Mouse (Mus musculus) neural tube, embryonic 14.5 days (tissue): Measurements from ENCODE around the gene Rrbp1. TPM values are rescaled to one million over a fixed set of nuclear protein-coding genes. Genes with fewer than 3 reads are reported as not detected.
A peak's percentile ranks its signal among the peaks of the same experiment; 100 is the strongest.

Experiments used
- ATAC-seq: fragments of 200-750 bp; cut with Nextera tagmentation; 2 replicates; pipeline ENCODE4 v1.8.0; 2017; ENCODE audit warnings: low read depth, mild to moderate bottlenecking, moderate TSS enrichment, moderate library complexity
- H3K27ac ChIP-seq: fragments of 300-500 bp; sonication (generic); 2 replicates; pipeline ENCODE4 v1.5.1; 2014; ENCODE audit warnings: low read depth, mild to moderate bottlenecking, control low read depth, low read length, moderate library complexity, mixed read lengths
- H3K27me3 ChIP-seq: fragments of 300-500 bp; sonication (generic); 2 replicates; pipeline ENCODE4 v1.6.1; 2014; ENCODE audit warnings: low read length; ENCODE audit not compliant: control insufficient read depth, insufficient read depth
- H3K36me3 ChIP-seq: fragments of 300-500 bp; sonication (generic); 2 replicates; pipeline ENCODE4 v1.6.1; 2014; ENCODE audit warnings: low read length, mixed read lengths; ENCODE audit not compliant: control insufficient read depth, insufficient read depth
- H3K4me1 ChIP-seq: fragments of 300-500 bp; sonication (generic); 2 replicates; pipeline ENCODE4 v1.6.1; 2014; ENCODE audit warnings: low read length; ENCODE audit not compliant: control insufficient read depth, insufficient read depth
- H3K4me2 ChIP-seq: fragments of 300-500 bp; sonication (generic); 2 replicates; pipeline ENCODE4 v1.6.1; 2014; ENCODE audit warnings: mild to moderate bottlenecking, low read depth, low read length, control low read depth
- H3K4me3 ChIP-seq: fragments of 300-500 bp; sonication (generic); 2 replicates; pipeline ENCODE4 v1.5.1; 2014; ENCODE audit warnings: low read depth, low read length, control low read depth, mixed read lengths
- H3K9ac ChIP-seq: fragments of 300-500 bp; sonication (generic); replicated peaks from 2 replicates; pipeline ENCODE4 v1.6.1; 2014; ENCODE audit warnings: low read depth, mild to moderate bottlenecking, control low read depth, low read length, mixed read lengths
- H3K9me3 ChIP-seq: fragments of 300-500 bp; sonication (generic); 2 replicates; pipeline ENCODE4 v1.6.1; 2016; ENCODE audit warnings: low read length; ENCODE audit not compliant: control insufficient read depth
- WGBS: fragments of 180-500 bp; shearing (Covaris S2); extraction: QIAGEN DNeasy Blood & Tissue Kit; methylation state at CpG from one replicate; pipeline ENCODE4 v1.1.7; 2014; 5-methylcytosine and 5-hydroxymethylcytosine counted together
- polyA plus RNA-seq: library from polyadenylated mRNA; unstranded; fragments of >200 nt; fragmentation: Nextera tagmentation; extraction: Ambion mirVana; gene quantifications from 2 replicates; pipeline ENCODE4 v1.2.1, GENCODE M21; 2014

Rrbp1 gene
- polyA plus RNA-seq, 1 experiment from 2014 or later: 32.7 TPM

GRCm38 (mm10) chr2:143991964-143992672, 18.9 kb downstream of the Rrbp1 start:
- WGBS: 91% methylated on average over 7 of the region's 7 CpGs
- Histone ChIP-seq H3K9ac (no peak overlapping the region), H3K4me1 (no peaks in the 10 kb centered on the region), H3K36me3 (no peaks in the 10 kb centered on the region), H3K27me3 (no peaks in the 10 kb centered on the region), H3K9me3 (no peaks in the 10 kb centered on the region), H3K4me2 (no peak overlapping the region), H3K4me3 (no peak overlapping the region), H3K27ac (no peak overlapping the region)
- no peak for ATAC-seq

DNA sequence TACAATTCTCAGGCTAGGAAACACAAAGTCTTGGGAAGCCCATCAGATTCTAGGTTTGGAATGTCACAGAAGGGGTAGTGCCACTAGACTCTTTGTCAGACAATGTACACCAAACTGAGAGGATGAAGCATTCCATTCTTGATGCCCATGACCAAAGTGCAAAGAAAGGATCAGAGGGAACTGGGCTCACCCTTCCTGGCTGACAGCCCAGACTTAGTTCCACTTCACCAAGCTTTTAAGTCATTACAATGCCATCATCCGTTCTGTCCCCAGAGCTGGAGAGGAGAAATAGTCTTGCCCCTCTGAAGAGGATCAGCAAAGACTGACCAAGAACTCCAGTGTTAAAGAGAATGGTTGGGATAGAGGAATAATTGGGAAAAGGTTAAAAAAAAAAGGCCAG, 20.1 kb downstream of the Rrbp1 start:
- Histone ChIP-seq H3K9ac (no peak overlapping the region), H3K4me2 (no peak overlapping the region), H3K4me1 (no peaks in the 10 kb centered on the region), H3K36me3 (no peaks in the 10 kb centered on the region), H3K9me3 (no peaks in the 10 kb centered on the region), H3K27ac (no peak overlapping the region), H3K4me3 (no peak overlapping the region), H3K27me3 (no peaks in the 10 kb centered on the region)
- ATAC-seq: no peak
- WGBS: 12% methylated on average over 1 of the region's 1 CpGs

DNA sequence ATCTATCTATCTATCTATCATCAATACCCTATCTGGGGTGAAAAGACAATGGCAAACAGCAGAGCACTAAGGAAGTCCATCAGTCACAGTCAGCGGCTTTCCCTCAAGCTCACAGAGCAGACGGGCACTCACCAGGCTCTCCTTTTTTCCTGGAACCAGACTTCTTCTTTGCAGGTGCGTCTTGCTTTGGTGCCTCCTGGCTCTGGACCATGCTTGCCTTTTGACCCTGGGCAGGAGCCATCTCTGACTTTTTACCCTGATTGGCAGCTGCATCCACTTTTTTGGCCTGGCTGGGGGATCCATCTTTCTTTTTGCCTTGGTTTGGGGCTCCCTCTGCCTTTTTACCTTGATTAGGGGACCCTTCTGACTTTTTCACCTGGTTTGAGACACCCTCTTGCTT, 23.0 kb downstream of the Rrbp1 start:
- Histone ChIP-seq H3K4me3 (no peak overlapping the region), H3K27ac (no peak overlapping the region), H3K9me3 (no peaks in the 10 kb centered on the region), H3K9ac (no peak overlapping the region), H3K4me2 (no peak overlapping the region), H3K36me3 (no peaks in the 10 kb centered on the region), H3K27me3 (no peaks in the 10 kb centered on the region), H3K4me1 (no peaks in the 10 kb centered on the region)
- no peak for ATAC-seq
- 97% methylated on average over 3 of the region's 3 CpGs for WGBS

DNA sequence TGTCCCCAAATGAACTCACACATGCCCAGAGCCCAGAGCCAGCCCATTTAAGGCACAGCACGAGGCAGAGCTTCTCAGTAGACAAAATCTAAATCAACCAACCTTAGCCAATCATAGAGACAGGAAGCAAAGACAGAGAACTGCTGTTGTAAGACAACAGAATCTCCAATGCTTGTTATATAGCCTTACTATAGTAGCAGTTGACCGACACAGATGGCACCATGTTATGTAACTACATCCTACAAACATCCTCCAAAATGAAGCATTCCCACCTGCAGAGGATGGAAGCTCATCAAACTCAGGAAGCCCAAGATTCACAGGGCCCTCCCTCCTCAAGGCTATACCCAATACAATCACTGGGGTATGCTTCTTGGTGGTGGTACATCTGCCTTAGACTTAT, 23.6 kb downstream of the Rrbp1 start:
- no peak overlapping the region for H3K27ac ChIP-seq
- WGBS: 86% methylated on average over 2 of the region's 2 CpGs
- no peak for ATAC-seq
- no peaks in the 10 kb centered on the region for H3K4me1 ChIP-seq
- no peaks in the 10 kb centered on the region for H3K9me3 ChIP-seq
- H3K4me2 ChIP-seq: no peak overlapping the region
- no peak overlapping the region for H3K9ac ChIP-seq
- H3K4me3 ChIP-seq: no peak overlapping the region
- H3K27me3 ChIP-seq: no peaks in the 10 kb centered on the region
- H3K36me3 ChIP-seq: no peaks in the 10 kb centered on the region

DNA sequence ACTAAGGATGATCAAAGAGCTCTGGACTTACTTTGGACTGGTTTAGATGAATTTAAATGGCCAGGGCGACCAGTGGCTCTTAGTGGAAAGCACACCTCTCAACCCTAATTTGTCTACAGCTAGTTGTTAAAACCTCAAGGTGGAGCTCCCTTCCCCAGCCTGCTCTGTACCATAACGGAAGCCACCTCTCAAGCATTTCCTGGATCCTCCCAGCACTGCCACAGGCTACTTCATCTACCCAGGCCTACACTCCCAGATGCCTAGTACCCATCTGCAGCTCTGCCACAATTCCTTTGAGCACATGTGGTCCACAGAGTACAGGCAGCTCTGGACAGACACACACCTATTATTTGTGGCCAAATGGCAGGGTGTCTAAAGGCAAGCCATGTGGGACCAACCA, 27.6 kb downstream of the Rrbp1 start:
- Histone ChIP-seq H3K4me2 (no peak overlapping the region), H3K4me1 (no peaks in the 10 kb centered on the region), H3K9ac (no peak overlapping the region), H3K36me3 (no peaks in the 10 kb centered on the region), H3K9me3 (no peaks in the 10 kb centered on the region), H3K27ac (no peak overlapping the region), H3K27me3 (no peaks in the 10 kb centered on the region), H3K4me3 (no peak overlapping the region)
- no peak for ATAC-seq
- WGBS: 67% methylated on average over 2 of the region's 2 CpGs

- no peaks in the 10 kb centered on the region for H3K36me3 ChIP-seq
- no peak overlapping the region for H3K27ac ChIP-seq
- no peak overlapping the region for H3K9ac ChIP-seq
- no peaks in the 10 kb centered on the region for H3K9me3 ChIP-seq
- H3K4me2 ChIP-seq: no peak overlapping the region
- WGBS: 52% methylated on average over 3 of the region's 3 CpGs
- no peaks in the 10 kb centered on the region for H3K27me3 ChIP-seq
- ATAC-seq: no peak
- no peak overlapping the region for H3K4me3 ChIP-seq
- no peaks in the 10 kb centered on the region for H3K4me1 ChIP-seq
These were observed 28.2 kb downstream of the Rrbp1 start for GRCm38 (mm10) chr2:143982901-143983300.

DNA sequence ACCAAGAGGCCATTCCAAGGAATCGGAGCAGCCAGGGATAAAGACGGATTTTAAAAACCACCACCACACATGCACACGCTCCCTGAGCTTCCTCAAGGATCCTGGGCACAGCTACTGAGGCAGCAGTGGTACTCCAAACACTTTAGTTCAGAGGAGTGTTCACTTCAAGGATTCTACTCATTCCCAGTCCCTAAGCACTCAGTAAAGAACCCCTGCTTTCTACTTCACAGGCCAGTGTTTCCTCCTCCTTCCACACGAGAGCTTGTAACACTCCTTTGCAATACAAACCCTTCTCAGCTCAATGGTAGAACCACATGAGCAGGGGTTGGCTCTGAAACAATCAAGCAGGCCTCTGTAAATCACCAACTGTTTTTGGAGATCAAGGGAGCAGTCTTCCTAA, 28.9 kb downstream of the Rrbp1 start:
- Histone ChIP-seq H3K4me2 (no peak overlapping the region), H3K27me3 (no peaks in the 10 kb centered on the region), H3K4me3 (no peak overlapping the region), H3K4me1 (no peaks in the 10 kb centered on the region), H3K36me3 (no peaks in the 10 kb centered on the region), H3K9ac (no peak overlapping the region), H3K9me3 (no peaks in the 10 kb centered on the region), H3K27ac (no peak overlapping the region)
- ATAC-seq: no peak
- whole genome bisulfite sequencing: 83% methylated on average over 4 of the region's 4 CpGs

GRCm38 (mm10) chr2:143980781-143981398, 30.2 kb downstream of the Rrbp1 start:
- WGBS: 43% methylated on average over 6 of the region's 6 CpGs
- Histone ChIP-seq H3K9me3 (no peaks in the 10 kb centered on the region), H3K4me3 (no peak overlapping the region), H3K4me2 (no peak overlapping the region), H3K4me1 (no peaks in the 10 kb centered on the region), H3K9ac (no peak overlapping the region), H3K27ac (no peak overlapping the region), H3K27me3 (no peaks in the 10 kb centered on the region), H3K36me3 (no peaks in the 10 kb centered on the region)
- peak; percentile 91; the same call in 1 of the 2 replicates for ATAC-seq

GRCm38 (mm10) chr2:143978444-143979147, 32.5 kb downstream of the Rrbp1 start:
- no peak overlapping the region for H3K4me2 ChIP-seq
- 92% methylated on average over 8 of the region's 8 CpGs for WGBS
- no peaks in the 10 kb centered on the region for H3K27me3 ChIP-seq
- H3K4me3 ChIP-seq: no peak overlapping the region
- H3K36me3 ChIP-seq: no peaks in the 10 kb centered on the region
- ATAC-seq: no peak
- H3K9ac ChIP-seq: no peak overlapping the region
- H3K4me1 ChIP-seq: no peaks in the 10 kb centered on the region
- H3K9me3 ChIP-seq: no peaks in the 10 kb centered on the region
- H3K27ac ChIP-seq: no peak overlapping the region
